Mouse (Mus musculus): ENCODE data around the gene Tent4a. TPM values are rescaled to one million over a fixed set of nuclear protein-coding genes. Genes with fewer than 3 reads are reported as not detected.
A peak's percentile ranks its signal among the peaks of the same experiment; 100 is the strongest.

Gene Tent4a
- total and polyA plus RNA-seq, 2 experiments from 2014 or later, result 4.5 to 29.3 TPM

DNA sequence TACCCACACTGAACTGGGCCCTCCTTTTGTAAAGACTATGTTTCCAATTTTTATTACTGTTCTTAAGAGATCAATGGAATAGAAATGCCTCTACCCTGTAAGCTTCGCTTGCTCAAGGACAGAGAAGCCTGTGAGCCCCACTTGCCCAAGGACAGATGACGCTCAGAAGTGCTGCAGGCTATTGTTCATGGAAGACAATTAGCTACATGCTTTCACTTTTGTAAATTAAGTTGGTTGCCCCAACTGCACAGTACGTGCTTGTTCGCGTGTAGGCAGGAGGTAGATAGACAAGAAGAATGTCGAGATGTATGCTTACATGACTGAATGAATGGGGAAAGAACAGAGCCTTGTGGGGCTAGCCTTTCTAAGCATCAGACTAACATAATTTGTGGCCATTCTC, 55.7 kb downstream of the Tent4a start:
- Histone ChIP-seq H3K9me3 (ENCODE audit: low read length) (no peaks in the 10 kb centered on the region), H3K36me3 (ENCODE audit: insufficient read depth) (no peaks in the 10 kb centered on the region), H3K27ac (ENCODE audit: low read depth, low read length) (no peak overlapping the region), H3K4me3 (ENCODE audit: low read depth, low read length) (no peak overlapping the region), H3K4me2 (ENCODE audit: low read depth) (no peak overlapping the region), H3K9ac (no peak overlapping the region), H3K4me1 (ENCODE audit: insufficient read depth) (peaks cover 10% of the 10 kb centered on the region), H3K27me3 (ENCODE audit: insufficient read depth, low read length) (no peaks in the 10 kb centered on the region; the same call in 1 of the 2 replicates)
- ATAC-seq, result no peak
- DNase-seq, result no peak
- no peak for TF ChIP-seq CTCF (IDR thresholded peaks at IDR 0.05; ENCODE audit: low read depth)
- WGBS, result 77% methylated on average over 6 of the region's 6 CpGs

- ATAC-seq (peak; percentile 63), DNase-seq (peak; percentile 78)
- Histone ChIP-seq H3K9ac (no peak overlapping the region), H3K27me3 (ENCODE audit: insufficient read depth, low read length) (no peaks in the 10 kb centered on the region), H3K4me3 (ENCODE audit: low read depth, low read length) (no peak overlapping the region), H3K4me2 (ENCODE audit: low read depth) (no peak overlapping the region), H3K9me3 (ENCODE audit: low read length) (no peaks in the 10 kb centered on the region), H3K36me3 (ENCODE audit: insufficient read depth) (no peaks in the 10 kb centered on the region), H3K4me1 (ENCODE audit: insufficient read depth) (no peaks in the 10 kb centered on the region), H3K27ac (ENCODE audit: low read depth, low read length) (no peak overlapping the region)
- TF ChIP-seq CTCF (IDR thresholded peaks at IDR 0.05; ENCODE audit: low read depth), result peak; percentile 77
- 47% methylated on average over 17 of the region's 17 CpGs for WGBS
Observed at GRCm38 (mm10) chr13:69460635-69461465, 73.6 kb downstream of the Tent4a start.

DNA sequence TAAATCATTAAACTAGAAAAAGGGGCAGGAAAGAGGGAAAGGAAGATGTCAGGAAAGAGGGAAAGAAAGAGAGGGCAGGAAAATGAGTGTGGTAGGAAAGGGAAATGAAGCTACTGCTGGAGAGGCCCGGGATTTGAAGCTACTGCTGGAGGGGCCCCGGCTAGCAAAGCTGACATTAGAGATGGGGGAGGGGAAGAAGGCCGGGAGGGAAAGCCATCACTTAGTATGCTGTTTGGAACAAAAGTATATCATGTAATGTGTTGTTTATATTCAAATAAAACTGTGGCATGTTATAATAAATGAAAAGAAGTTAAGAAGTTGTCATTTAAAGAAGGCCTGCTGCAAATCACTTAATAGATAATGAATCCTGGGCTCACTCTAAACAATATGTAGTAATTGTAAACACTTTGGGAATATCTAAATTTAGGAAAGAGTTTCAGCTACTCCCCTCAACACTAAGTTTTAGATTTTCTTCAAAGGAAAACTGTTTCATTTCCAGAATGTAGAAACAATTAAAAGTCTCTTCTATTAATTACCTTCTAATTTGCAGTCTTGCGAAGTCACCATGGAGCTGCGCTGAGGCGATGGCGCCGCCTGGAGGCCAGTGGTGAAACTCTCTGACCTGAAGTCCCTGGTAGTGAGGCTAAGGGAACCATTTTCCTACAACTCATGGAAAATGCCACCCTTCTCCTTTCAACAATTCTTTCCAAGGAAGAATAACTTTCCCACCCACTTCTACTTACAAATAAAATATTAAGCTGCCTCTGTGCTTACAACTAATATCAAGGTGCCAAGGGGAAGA, 74.6 kb downstream of the Tent4a start:
- Histone ChIP-seq H3K4me2 (ENCODE audit: low read depth) (no peak overlapping the region), H3K9me3 (ENCODE audit: low read length) (no peaks in the 10 kb centered on the region), H3K36me3 (ENCODE audit: insufficient read depth) (no peaks in the 10 kb centered on the region), H3K27ac (ENCODE audit: low read depth, low read length) (no peak overlapping the region), H3K9ac (no peak overlapping the region), H3K4me1 (ENCODE audit: insufficient read depth) (no peaks in the 10 kb centered on the region), H3K4me3 (ENCODE audit: low read depth, low read length) (no peak overlapping the region), H3K27me3 (ENCODE audit: insufficient read depth, low read length) (no peaks in the 10 kb centered on the region)
- peak; percentile 92 for TF ChIP-seq CTCF (IDR thresholded peaks at IDR 0.05; ENCODE audit: low read depth)
- 16% methylated on average over 8 of the region's 8 CpGs for WGBS
- ATAC-seq (peak; percentile 74; the same call in 1 of the 2 replicates), DNase-seq (peak; percentile 82)

DNA sequence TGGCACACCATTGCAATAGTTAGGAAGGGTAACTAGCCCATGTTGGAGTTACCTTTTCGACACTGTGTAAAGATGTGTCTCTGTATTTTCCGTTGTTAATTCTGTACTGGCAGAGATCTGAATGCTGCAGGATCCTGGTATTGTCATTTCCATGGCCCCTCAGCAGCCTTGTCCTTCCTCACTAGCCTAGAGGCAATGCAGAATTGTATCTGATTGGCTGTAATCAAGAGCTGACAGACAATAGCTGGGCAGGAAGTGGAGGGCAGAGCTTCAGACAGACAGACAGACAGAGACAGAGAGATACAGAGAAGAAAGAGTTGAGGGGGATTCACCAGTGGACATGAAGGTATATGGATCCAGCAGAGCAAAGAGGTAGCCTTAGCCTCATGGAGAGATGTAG, 75.5 kb downstream of the Tent4a start:
- Histone ChIP-seq H3K36me3 (ENCODE audit: insufficient read depth) (no peaks in the 10 kb centered on the region), H3K4me2 (ENCODE audit: low read depth) (no peak overlapping the region), H3K27me3 (ENCODE audit: insufficient read depth, low read length) (no peaks in the 10 kb centered on the region), H3K27ac (ENCODE audit: low read depth, low read length) (no peak overlapping the region), H3K9me3 (ENCODE audit: low read length) (no peaks in the 10 kb centered on the region), H3K4me3 (ENCODE audit: low read depth, low read length) (no peak overlapping the region), H3K9ac (no peak overlapping the region), H3K4me1 (ENCODE audit: insufficient read depth) (no peaks in the 10 kb centered on the region)
- DNase-seq (no peak), ATAC-seq (no peak)
- WGBS, result 76% methylated on average over 2 of the region's 2 CpGs
- TF ChIP-seq CTCF (IDR thresholded peaks at IDR 0.05; ENCODE audit: low read depth), result no peak

- Histone ChIP-seq H3K4me2 (ENCODE audit: low read depth) (no peak overlapping the region), H3K9ac (no peak overlapping the region), H3K36me3 (ENCODE audit: insufficient read depth) (no peaks in the 10 kb centered on the region), H3K27ac (ENCODE audit: low read depth, low read length) (no peak overlapping the region), H3K9me3 (ENCODE audit: low read length) (no peaks in the 10 kb centered on the region), H3K27me3 (ENCODE audit: insufficient read depth, low read length) (no peaks in the 10 kb centered on the region), H3K4me3 (ENCODE audit: low read depth, low read length) (no peak overlapping the region), H3K4me1 (ENCODE audit: insufficient read depth) (no peaks in the 10 kb centered on the region)
- no peak for ATAC-seq
- no peak for DNase-seq
- no peak for TF ChIP-seq CTCF (IDR thresholded peaks at IDR 0.05; ENCODE audit: low read depth)
- WGBS, result 92% methylated on average over 6 of the region's 6 CpGs
Observed at GRCm38 (mm10) chr13:69458461-69458860, 76.0 kb downstream of the Tent4a start.

DNA sequence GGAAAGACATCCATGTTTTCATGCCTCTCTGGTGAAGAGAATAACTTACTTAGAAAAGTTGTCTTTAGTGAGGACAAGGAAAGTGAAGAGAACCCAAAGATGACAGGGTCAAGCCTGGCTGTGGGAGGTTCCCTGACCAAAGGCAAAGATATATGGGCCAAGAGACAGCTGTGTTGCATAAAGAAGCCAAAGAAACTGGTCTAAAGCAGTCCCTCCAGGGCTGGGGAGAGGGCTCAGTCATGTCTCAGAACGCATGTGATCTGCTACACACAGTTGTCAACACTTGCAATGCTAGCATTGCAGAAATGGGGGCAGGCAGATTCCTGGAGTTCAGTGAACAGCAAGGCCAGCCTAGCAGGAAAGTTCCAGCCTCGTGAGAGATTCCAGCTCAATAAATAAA, 77.3 kb downstream of the Tent4a start:
- WGBS, result 88% methylated on average over 2 of the region's 2 CpGs

GRCm38 (mm10) chr13:69456641-69457040, 77.8 kb downstream of the Tent4a start:
- WGBS, result 84% methylated on average over 11 of the region's 11 CpGs
- no peak overlapping the region for H3K9ac ChIP-seq
- H3K9me3 ChIP-seq (ENCODE audit: low read length), result no peaks in the 10 kb centered on the region
- H3K36me3 ChIP-seq (ENCODE audit: insufficient read depth), result no peaks in the 10 kb centered on the region
- H3K4me1 ChIP-seq (ENCODE audit: insufficient read depth), result no peaks in the 10 kb centered on the region
- TF ChIP-seq CTCF (IDR thresholded peaks at IDR 0.05; ENCODE audit: low read depth), result 0 out of 2 replicates have a peak, but pooled peaks have one; percentile 13
- ATAC-seq, result no peak
- no peak overlapping the region for H3K4me3 ChIP-seq (ENCODE audit: low read depth, low read length)
- H3K27me3 ChIP-seq (ENCODE audit: insufficient read depth, low read length), result no peaks in the 10 kb centered on the region
- no peak for DNase-seq
- H3K4me2 ChIP-seq (ENCODE audit: low read depth), result no peak overlapping the region
- no peak overlapping the region for H3K27ac ChIP-seq (ENCODE audit: low read depth, low read length)

More for the DNA sequence above, 77.3 kb downstream of the Tent4a start:
- Histone ChIP-seq H3K36me3 (ENCODE audit: insufficient read depth) (no peaks in the 10 kb centered on the region), H3K27ac (ENCODE audit: low read depth, low read length) (no peak overlapping the region), H3K9me3 (ENCODE audit: low read length) (no peaks in the 10 kb centered on the region), H3K4me2 (ENCODE audit: low read depth) (no peak overlapping the region), H3K4me3 (ENCODE audit: low read depth, low read length) (no peak overlapping the region), H3K9ac (no peak overlapping the region), H3K4me1 (ENCODE audit: insufficient read depth) (no peaks in the 10 kb centered on the region), H3K27me3 (ENCODE audit: insufficient read depth, low read length) (no peaks in the 10 kb centered on the region)
- no peak for TF ChIP-seq CTCF (IDR thresholded peaks at IDR 0.05; ENCODE audit: low read depth)
- DNase-seq (no peak), ATAC-seq (no peak)
